Mouse (Mus musculus): ENCODE measurements around the gene Mdp1. TPM values are rescaled to one million over a fixed set of nuclear protein-coding genes. Genes with fewer than 3 reads are reported as not detected.

The Mdp1 gene
- polyA plus RNA-seq (2014; fragmentation: Illumina TruSeq; extraction: RNeasy Lipid Tissue Mini Kit (QIAGEN cat#74804)), result 13.6 TPM

GRCm38 (mm10) chr14:55659960-55660573 lies at the start of gene Mdp1:
Gene Mdp1, minus strand, starts transcription at chr14:55660508.

DNA sequence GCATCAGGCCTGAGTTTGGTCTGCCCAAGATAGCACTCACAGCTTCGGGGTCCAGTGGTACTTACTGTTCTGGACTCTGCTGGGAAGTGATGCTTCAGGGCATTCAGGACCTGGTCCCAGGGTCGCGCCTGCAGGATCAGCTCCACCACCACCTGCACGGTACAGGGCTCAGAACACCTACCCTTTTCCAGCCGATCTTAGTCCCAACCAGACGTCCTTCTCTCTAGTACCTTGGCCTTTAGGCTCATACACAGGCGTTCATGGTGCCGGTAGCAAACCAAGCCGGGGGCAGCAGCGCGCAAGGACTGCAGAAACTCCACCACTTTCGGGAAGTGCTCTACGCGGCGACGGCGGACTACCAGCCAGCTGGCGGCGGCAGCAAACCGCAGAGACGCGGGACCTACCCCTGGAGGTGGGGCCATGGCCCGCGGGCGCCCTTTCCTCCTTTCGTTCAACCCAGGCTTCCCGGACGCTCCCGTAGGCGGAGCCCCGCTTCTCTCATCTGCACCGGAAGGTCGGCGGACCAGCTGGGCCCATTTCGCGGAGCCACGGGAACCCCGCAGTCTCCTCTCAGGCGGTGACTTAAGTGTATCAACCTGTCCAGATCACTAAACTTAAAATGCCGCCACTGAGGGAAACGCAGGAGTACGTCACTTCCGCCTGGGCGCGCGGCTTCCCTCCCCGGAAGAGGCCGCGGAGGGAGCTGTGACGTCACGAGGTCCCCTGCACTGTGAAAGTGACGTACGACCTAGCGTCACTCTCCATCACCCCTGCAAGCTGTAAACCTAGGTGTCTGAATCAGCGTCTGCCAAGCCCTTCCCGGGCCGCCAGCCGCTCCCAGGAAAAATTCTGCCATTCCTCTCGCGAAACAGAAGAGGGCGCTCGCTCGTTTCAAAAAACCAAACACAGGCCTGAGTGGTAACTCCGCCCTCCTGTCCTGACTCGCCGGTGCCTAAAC lies 21.1 kb upstream of the Mdp1 start, which contains the start of gene Tinf2:
Tinf2 (minus strand) TSS at position 661 of the 958 bp plus-strand sequence.

DNA sequence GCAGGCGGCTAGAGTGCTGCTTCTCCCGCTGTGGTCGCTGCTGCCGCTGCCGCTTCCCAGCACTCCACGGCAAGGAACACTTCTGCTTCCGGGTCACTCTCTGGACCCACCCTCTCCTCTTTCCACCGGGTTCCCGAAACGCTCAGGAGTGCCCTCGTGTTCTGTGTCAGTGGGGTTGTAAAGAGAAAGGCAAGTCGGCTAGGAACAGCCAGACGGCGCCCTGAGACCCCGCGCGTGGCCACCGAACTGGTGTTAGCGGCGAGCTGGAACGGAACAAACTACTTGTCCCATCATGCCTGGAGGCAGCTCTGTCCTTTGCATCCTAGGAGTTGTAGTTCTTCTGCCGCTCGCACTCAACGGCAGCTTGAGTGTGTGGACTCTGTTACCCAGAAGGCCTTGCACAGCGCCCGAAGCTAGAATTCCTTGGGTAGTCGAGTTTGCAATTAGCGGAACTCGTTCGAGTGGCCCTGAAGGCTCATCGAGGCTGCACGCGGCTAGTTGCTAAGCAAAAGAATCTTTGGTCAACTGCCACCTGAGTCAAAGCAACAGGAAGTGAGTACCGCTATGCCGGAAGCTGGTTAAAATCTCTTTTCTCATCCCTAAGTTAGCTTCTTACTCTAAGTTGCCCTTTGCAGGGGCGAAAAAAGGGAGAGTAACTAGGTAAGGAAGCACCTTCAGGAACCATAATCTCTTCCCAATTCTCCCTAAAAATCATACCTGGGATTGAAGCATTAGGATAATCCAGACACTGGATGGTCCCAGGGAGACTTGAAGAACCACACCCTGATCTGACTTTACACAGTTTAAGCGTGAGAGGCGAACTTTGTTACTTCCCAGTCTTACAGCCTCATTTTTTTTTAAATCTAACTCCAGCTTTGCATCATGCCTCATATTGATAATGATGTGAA lies 11.8 kb upstream of the Mdp1 start, which contains the start of the genes Gmpr2 and Nedd8:
Gmpr2 (plus strand) TSS at position 109 of the 908 bp plus-strand sequence.
Nedd8 (minus strand) TSS at position 292 of the 908 bp plus-strand sequence.

GRCm38 (mm10) chr14:55649884-55650283 lies 10.4 kb downstream of the Mdp1 start, which contains the start of gene Tssk4:
Gene Tssk4, plus strand, starts transcription at chr14:55650184.

GRCm38 (mm10) chr14:55643060-55643907 lies 17.0 kb downstream of the Mdp1 start, which contains the start of gene Tm9sf1:
Gene Tm9sf1, minus strand, starts transcription at chr14:55643806.

GRCm38 (mm10) chr14:55637795-55638194 lies 22.5 kb downstream of the Mdp1 start, which contains the start of gene Gm49378:
Gene Gm49378, minus strand, starts transcription at chr14:55637895.

DNA sequence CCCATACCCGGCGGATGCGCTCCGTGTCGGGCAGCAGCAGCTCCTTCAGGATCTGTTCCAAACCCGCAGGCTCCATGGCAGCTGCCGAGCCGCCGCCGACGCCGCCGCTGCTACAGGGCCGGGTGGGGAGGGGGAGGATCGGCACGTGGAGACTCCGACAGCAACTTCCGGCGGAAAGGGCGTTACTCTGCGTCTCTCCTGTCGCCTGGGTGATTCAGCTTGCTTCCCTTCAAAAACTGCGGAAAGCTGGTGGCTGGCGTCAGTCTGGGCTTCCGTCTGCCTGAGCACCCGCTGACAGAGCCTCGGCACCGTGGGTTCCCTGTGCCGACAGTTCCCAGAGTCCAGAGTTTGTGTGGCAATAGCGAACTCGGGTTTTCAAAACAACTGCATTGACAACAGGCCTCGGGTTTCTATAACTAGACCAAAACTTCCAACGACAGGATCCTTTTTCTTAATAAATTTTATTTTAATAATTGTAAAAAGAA lies 24.7 kb downstream of the Mdp1 start, which contains the start of gene Ipo4:
Ipo4 (minus strand) TSS at position 435 of the 485 bp plus-strand sequence.

DNA sequence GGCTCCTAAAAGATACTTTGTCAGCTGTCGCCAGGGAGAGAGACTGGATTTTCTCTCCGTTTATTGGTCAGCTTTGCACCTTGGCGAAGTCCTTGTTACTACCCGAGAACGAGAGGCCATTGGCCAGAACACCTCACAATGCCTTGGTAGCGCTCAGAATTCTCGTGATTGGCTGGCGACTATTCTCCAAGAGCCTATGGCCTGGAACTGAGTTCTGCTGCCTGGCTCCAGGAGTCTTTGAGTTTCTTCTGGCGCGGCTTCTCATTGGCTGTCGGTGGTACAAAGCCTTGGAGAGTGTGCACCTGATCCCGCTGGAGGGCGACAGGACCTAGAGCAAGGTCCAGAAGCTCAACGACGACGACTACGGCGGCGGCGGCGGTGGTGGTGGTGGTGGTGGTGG lies 42.5 kb downstream of the Mdp1 start, which contains the start of gene Rec8:
Rec8 (plus strand) TSS at position 216 of the 400 bp plus-strand sequence.

Other genes with a start within 250 kb of the Mdp1 start
- 25.6 TPM for gene Dhrs4, start 181.8 kb downstream of the Mdp1 start, polyA plus RNA-seq (2014; fragmentation: Illumina TruSeq; extraction: RNeasy Lipid Tissue Mini Kit (QIAGEN cat#74804))
- gene Carmil3, start 169.9 kb downstream of the Mdp1 start, polyA plus RNA-seq (2014; fragmentation: Illumina TruSeq; extraction: RNeasy Lipid Tissue Mini Kit (QIAGEN cat#74804)), result 0.17 TPM
- gene Cpne6, start 150.1 kb downstream of the Mdp1 start, polyA plus RNA-seq (2014; fragmentation: Illumina TruSeq; extraction: RNeasy Lipid Tissue Mini Kit (QIAGEN cat#74804)), result not detected
- gene Nrl, start 135.5 kb downstream of the Mdp1 start, polyA plus RNA-seq (2014; fragmentation: Illumina TruSeq; extraction: RNeasy Lipid Tissue Mini Kit (QIAGEN cat#74804)), result not detected
- 10.0 TPM for gene Pck2, start 120.2 kb downstream of the Mdp1 start, polyA plus RNA-seq (2014; fragmentation: Illumina TruSeq; extraction: RNeasy Lipid Tissue Mini Kit (QIAGEN cat#74804))
- 8.8 TPM for gene Dcaf11, start 100.5 kb downstream of the Mdp1 start, polyA plus RNA-seq (2014; fragmentation: Illumina TruSeq; extraction: RNeasy Lipid Tissue Mini Kit (QIAGEN cat#74804))
- gene A730061H03Rik, start 100.1 kb downstream of the Mdp1 start, polyA plus RNA-seq (2014; fragmentation: Illumina TruSeq; extraction: RNeasy Lipid Tissue Mini Kit (QIAGEN cat#74804)), result not detected
- not detected for gene Fitm1, start 84.9 kb downstream of the Mdp1 start, polyA plus RNA-seq (2014; fragmentation: Illumina TruSeq; extraction: RNeasy Lipid Tissue Mini Kit (QIAGEN cat#74804))
- gene Psme1, start 82.4 kb downstream of the Mdp1 start, polyA plus RNA-seq (2014; fragmentation: Illumina TruSeq; extraction: RNeasy Lipid Tissue Mini Kit (QIAGEN cat#74804)), result 115 TPM
- gene Emc9, start 75.2 kb downstream of the Mdp1 start, polyA plus RNA-seq (2014; fragmentation: Illumina TruSeq; extraction: RNeasy Lipid Tissue Mini Kit (QIAGEN cat#74804)), result 2.7 TPM
- 87.7 TPM for gene Psme2, start 69.4 kb downstream of the Mdp1 start, polyA plus RNA-seq (2014; fragmentation: Illumina TruSeq; extraction: RNeasy Lipid Tissue Mini Kit (QIAGEN cat#74804))
- gene Rnf31, start 68.8 kb downstream of the Mdp1 start, polyA plus RNA-seq (2014; fragmentation: Illumina TruSeq; extraction: RNeasy Lipid Tissue Mini Kit (QIAGEN cat#74804)), result 2.5 TPM
- gene Irf9, start 56.9 kb downstream of the Mdp1 start, polyA plus RNA-seq (2014; fragmentation: Illumina TruSeq; extraction: RNeasy Lipid Tissue Mini Kit (QIAGEN cat#74804)), result 37.8 TPM
- 0.77 TPM for gene Rec8, start 42.5 kb downstream of the Mdp1 start, polyA plus RNA-seq (2014; fragmentation: Illumina TruSeq; extraction: RNeasy Lipid Tissue Mini Kit (QIAGEN cat#74804))
- gene Ipo4, start 24.6 kb downstream of the Mdp1 start, polyA plus RNA-seq (2014; fragmentation: Illumina TruSeq; extraction: RNeasy Lipid Tissue Mini Kit (QIAGEN cat#74804)), result 11.5 TPM
- gene Gm49378, start 22.6 kb downstream of the Mdp1 start, polyA plus RNA-seq (2014; fragmentation: Illumina TruSeq; extraction: RNeasy Lipid Tissue Mini Kit (QIAGEN cat#74804)), result 0.60 TPM
- 44.3 TPM for gene Tm9sf1, start 16.7 kb downstream of the Mdp1 start, polyA plus RNA-seq (2014; fragmentation: Illumina TruSeq; extraction: RNeasy Lipid Tissue Mini Kit (QIAGEN cat#74804))
- gene Tssk4, start 10.3 kb downstream of the Mdp1 start, polyA plus RNA-seq (2014; fragmentation: Illumina TruSeq; extraction: RNeasy Lipid Tissue Mini Kit (QIAGEN cat#74804)), result not detected
- gene Gmpr2, start 11.4 kb upstream of the Mdp1 start, polyA plus RNA-seq (2014; fragmentation: Illumina TruSeq; extraction: RNeasy Lipid Tissue Mini Kit (QIAGEN cat#74804)), result 28.1 TPM
- gene Nedd8, start 11.6 kb upstream of the Mdp1 start, polyA plus RNA-seq (2014; fragmentation: Illumina TruSeq; extraction: RNeasy Lipid Tissue Mini Kit (QIAGEN cat#74804)), result 46.6 TPM
- gene Tinf2, start 21.3 kb upstream of the Mdp1 start, polyA plus RNA-seq (2014; fragmentation: Illumina TruSeq; extraction: RNeasy Lipid Tissue Mini Kit (QIAGEN cat#74804)), result 11.2 TPM
- not detected for gene Tgm1, start 53.4 kb upstream of the Mdp1 start, polyA plus RNA-seq (2014; fragmentation: Illumina TruSeq; extraction: RNeasy Lipid Tissue Mini Kit (QIAGEN cat#74804))
- gene Rabggta, start 61.8 kb upstream of the Mdp1 start, polyA plus RNA-seq (2014; fragmentation: Illumina TruSeq; extraction: RNeasy Lipid Tissue Mini Kit (QIAGEN cat#74804)), result 0.40 TPM
- 8.2 TPM for gene Dhrs1, start 85.2 kb upstream of the Mdp1 start, polyA plus RNA-seq (2014; fragmentation: Illumina TruSeq; extraction: RNeasy Lipid Tissue Mini Kit (QIAGEN cat#74804))
- 6.1 TPM for gene Nop9, start 85.2 kb upstream of the Mdp1 start, polyA plus RNA-seq (2014; fragmentation: Illumina TruSeq; extraction: RNeasy Lipid Tissue Mini Kit (QIAGEN cat#74804))
- gene Cideb, start 98.0 kb upstream of the Mdp1 start, polyA plus RNA-seq (2014; fragmentation: Illumina TruSeq; extraction: RNeasy Lipid Tissue Mini Kit (QIAGEN cat#74804)), result not detected
- gene Ltb4r2, start 100.9 kb upstream of the Mdp1 start, polyA plus RNA-seq (2014; fragmentation: Illumina TruSeq; extraction: RNeasy Lipid Tissue Mini Kit (QIAGEN cat#74804)), result not detected
- gene Ltb4r1, start 105.5 kb upstream of the Mdp1 start, polyA plus RNA-seq (2014; fragmentation: Illumina TruSeq; extraction: RNeasy Lipid Tissue Mini Kit (QIAGEN cat#74804)), result not detected
- gene Adcy4, start 123.6 kb upstream of the Mdp1 start, polyA plus RNA-seq (2014; fragmentation: Illumina TruSeq; extraction: RNeasy Lipid Tissue Mini Kit (QIAGEN cat#74804)), result not detected
- gene Ripk3, start 128.4 kb upstream of the Mdp1 start, polyA plus RNA-seq (2014; fragmentation: Illumina TruSeq; extraction: RNeasy Lipid Tissue Mini Kit (QIAGEN cat#74804)), result not detected
- 3.0 TPM for gene Nfatc4, start 162.6 kb upstream of the Mdp1 start, polyA plus RNA-seq (2014; fragmentation: Illumina TruSeq; extraction: RNeasy Lipid Tissue Mini Kit (QIAGEN cat#74804))
- 1.1 TPM for gene Nynrin, start 193.5 kb upstream of the Mdp1 start, polyA plus RNA-seq (2014; fragmentation: Illumina TruSeq; extraction: RNeasy Lipid Tissue Mini Kit (QIAGEN cat#74804))
- 0.14 TPM for gene Cbln3, start 223.9 kb upstream of the Mdp1 start, polyA plus RNA-seq (2014; fragmentation: Illumina TruSeq; extraction: RNeasy Lipid Tissue Mini Kit (QIAGEN cat#74804))
- 13.0 TPM for gene Khnyn, start 224.4 kb upstream of the Mdp1 start, polyA plus RNA-seq (2014; fragmentation: Illumina TruSeq; extraction: RNeasy Lipid Tissue Mini Kit (QIAGEN cat#74804))
- 8.0 TPM for gene Sdr39u1, start 239.8 kb upstream of the Mdp1 start, polyA plus RNA-seq (2014; fragmentation: Illumina TruSeq; extraction: RNeasy Lipid Tissue Mini Kit (QIAGEN cat#74804))

Measured in ovary, adult 10 weeks (tissue).